Mouse (Mus musculus) thymus, adult 2 months (tissue): ENCODE measurements at regions not wholly inside any gene's neighbourhood (a gene's known extent, or its start where the extent isn't known, plus 50 kb on each side); places are given as distances from the start of the nearest gene placed in this dataset.

ENCODE experiments used
- CTCF ChIP-seq: fragments of 200-500 bp; IDR thresholded peaks from 2 replicates; pipeline ENCODE4 v1.5.1; 2012; ENCODE audit warnings: mild to moderate bottlenecking, control low read depth, low read length, moderate library complexity, borderline replicate concordance; ENCODE audit not compliant: control insufficient read depth, poor library complexity, insufficient read depth; ENCODE audit errors: extremely low read depth
- POLR2A ChIP-seq: fragments of 200-500 bp; IDR thresholded peaks from 2 replicates; pipeline ENCODE4 v1.6.1; 2012; ENCODE audit warnings: mild to moderate bottlenecking, low read length, control low read depth, moderate library complexity; ENCODE audit not compliant: control insufficient read depth, poor library complexity, insufficient read depth; ENCODE audit errors: extremely low read depth

DNA sequence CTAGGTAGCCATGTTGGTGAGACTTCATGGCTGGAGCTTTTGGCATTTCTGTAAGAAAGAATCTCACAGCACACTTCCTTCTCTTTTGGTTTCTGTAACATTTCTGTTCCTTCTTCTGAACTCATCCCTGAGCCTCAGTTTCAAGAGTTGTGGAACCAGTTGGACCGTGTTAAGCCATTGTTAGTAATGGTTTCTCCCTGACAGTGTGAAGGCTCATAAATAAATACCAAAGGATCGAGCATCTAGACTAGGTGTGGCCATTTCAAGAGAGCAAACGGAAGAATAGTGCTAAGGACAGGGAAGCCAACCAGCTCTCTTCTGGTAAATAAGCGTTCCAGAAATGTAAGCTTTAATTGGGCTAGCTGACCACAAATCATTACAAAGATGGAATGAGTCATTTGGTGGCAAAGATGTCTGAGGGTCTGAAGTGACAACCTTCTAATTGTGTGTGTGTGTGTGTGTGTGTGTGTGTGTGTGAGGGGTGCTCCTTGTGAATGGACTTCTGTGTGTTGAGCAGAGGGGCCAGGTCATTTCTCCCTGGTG, 71.7 kb upstream of the Cdkn2b start:
- TF ChIP-seq CTCF (no peak), POLR2A (no peak)
